Mouse (Mus musculus): Measurements from ENCODE around the gene Xirp2. TPM values are rescaled to one million over a fixed set of nuclear protein-coding genes. Genes with fewer than 3 reads are reported as not detected.
"Not testable (repeated sequence)": the region's sequence is repeated elsewhere in the genome, so short reads cannot be mapped to it uniquely, and the experiment has no call there.

The Xirp2 gene
- polyA plus RNA-seq (2016; fragmentation: Nextera tagmentation; extraction: Ambion mirVana), result not detected in 2 replicates

DNA sequence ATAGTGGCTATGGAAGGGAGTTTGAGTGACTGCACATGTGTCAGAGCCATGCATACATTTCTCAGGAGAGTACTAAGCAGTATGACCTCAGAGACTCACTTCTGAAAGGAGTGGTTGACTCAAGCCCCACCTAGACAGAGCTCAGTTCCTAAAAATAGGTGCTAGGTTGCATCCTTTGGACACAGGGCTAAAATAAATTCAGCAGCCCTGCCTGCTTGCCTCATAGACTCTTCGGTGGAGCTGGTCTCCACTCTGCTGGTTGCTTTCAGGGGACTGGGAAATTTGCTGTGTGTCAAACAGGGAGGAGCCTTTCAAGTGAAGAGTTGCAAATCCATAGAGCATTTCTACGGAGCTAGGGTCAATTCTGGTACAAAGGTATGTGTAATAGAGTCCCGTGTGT is at the start of gene Xirp2:
TSS of gene Xirp2 (plus strand) at position 223 of the 400 bp plus-strand sequence.
- no peaks in the 10 kb centered on the region for H3K27me3 ChIP-seq
- H3K9ac ChIP-seq, result no peak within 1 kb of the TSS
- no peak within 1 kb of the TSS for H3K27ac ChIP-seq
- no peak within 1 kb of the TSS for H3K4me3 ChIP-seq (replicated peaks)
- H3K36me3 ChIP-seq (replicated peaks), result no peaks in the 10 kb centered on the region
- 84% methylated on average over 3 of the region's 3 CpGs for WGBS
- H3K9me3 ChIP-seq, result no peaks in the 10 kb centered on the region
- no peak within 1 kb of the TSS for H3K4me2 ChIP-seq
- H3K4me1 ChIP-seq, result no peaks in the 10 kb centered on the region
- ATAC-seq (ENCODE audit: low FRiP score), result no peak

DNA sequence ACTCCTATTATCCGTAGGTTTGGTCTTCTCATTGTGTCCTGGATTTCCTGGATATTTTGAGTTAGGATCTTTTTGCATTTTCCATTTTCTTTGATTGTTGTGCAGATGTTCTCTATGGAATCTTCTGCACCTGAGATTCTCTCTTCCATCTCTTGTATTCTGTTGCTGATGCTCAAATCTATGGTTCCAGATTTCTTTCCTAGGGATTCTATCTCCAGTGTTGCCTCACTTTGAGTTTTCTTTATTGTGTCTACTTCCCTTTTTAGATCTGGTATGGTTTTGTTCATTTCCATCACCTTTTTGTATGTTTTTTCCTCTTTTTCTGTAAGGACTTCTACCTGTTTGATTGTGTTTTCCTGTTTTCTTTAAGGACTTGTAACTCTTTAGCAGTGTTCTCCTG is 32.4 kb upstream of the Xirp2 start, which contains the start of gene Gm21830:
TSS of gene Gm21830 (plus strand) at position 301 of the 400 bp plus-strand sequence.
- H3K4me1 ChIP-seq; H3K4me2 ChIP-seq; H3K9ac ChIP-seq; H3K9me3 ChIP-seq; ATAC-seq (ENCODE audit: low FRiP score); H3K4me3 ChIP-seq (replicated peaks); H3K27ac ChIP-seq; H3K36me3 ChIP-seq (replicated peaks); H3K27me3 ChIP-seq: not testable (repeated sequence)
- no CpG with 5 or more reads among the region's 1 CpGs for WGBS

DNA sequence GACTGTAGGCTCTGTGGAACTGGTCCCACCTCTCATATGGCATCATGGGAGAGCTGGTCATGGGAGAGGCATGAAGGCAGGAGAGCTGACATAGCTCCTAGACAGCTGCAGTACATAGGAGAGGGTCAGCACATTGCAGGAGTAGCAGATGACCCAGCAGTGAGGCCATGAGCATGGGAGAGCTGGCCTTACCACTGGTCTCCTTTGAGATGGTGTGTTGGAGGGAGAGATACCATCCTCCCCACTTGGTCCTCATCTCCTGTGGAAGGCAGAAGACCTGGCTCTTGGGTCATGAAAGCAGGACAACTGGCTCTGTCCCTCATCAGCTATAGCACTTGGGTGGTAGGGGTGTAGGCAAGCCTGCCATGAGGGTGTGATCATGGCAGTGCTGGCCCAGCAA is 24.9 kb upstream of the Xirp2 start:
- H3K9ac ChIP-seq, result no peak overlapping the region

DNA sequence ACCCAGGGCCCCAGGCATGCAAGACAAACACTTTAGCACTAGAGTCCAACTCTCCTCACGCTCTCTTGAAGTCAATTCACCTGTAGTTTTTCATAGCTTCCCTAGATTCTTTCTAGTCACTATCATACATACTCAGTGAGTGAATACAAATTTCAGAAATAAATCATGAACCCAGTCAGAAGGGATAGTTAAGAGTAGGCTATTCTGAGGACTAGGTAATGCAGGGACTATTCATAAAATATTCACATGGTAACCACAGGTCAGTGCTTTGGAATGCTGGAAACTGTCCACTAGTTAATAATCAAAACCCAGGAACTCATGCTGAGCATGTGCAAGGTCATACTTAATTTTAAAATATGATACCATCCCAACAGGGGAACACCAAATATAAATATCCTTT is 23.0 kb upstream of the Xirp2 start:
- no peaks in the 10 kb centered on the region for H3K4me1 ChIP-seq
- H3K4me2 ChIP-seq, result no peak overlapping the region
- 91% methylated on average over 1 of the region's 1 CpGs for WGBS
- H3K27me3 ChIP-seq, result no peaks in the 10 kb centered on the region
- no peak for ATAC-seq (ENCODE audit: low FRiP score)
- H3K9me3 ChIP-seq, result no peaks in the 10 kb centered on the region
- no peak overlapping the region for H3K4me3 ChIP-seq (replicated peaks)
- H3K9ac ChIP-seq, result no peak overlapping the region
- H3K36me3 ChIP-seq (replicated peaks), result no peaks in the 10 kb centered on the region
- no peak overlapping the region for H3K27ac ChIP-seq

More for the DNA sequence above, 24.9 kb upstream of the Xirp2 start:
- H3K27ac ChIP-seq, result no peak overlapping the region
- no peaks in the 10 kb centered on the region for H3K4me1 ChIP-seq
- no peak overlapping the region for H3K4me2 ChIP-seq
- H3K36me3 ChIP-seq (replicated peaks), result no peaks in the 10 kb centered on the region
- H3K27me3 ChIP-seq, result no peaks in the 10 kb centered on the region
- no peaks in the 10 kb centered on the region for H3K9me3 ChIP-seq
- no peak for ATAC-seq (ENCODE audit: low FRiP score)
- H3K4me3 ChIP-seq (replicated peaks), result no peak overlapping the region

DNA sequence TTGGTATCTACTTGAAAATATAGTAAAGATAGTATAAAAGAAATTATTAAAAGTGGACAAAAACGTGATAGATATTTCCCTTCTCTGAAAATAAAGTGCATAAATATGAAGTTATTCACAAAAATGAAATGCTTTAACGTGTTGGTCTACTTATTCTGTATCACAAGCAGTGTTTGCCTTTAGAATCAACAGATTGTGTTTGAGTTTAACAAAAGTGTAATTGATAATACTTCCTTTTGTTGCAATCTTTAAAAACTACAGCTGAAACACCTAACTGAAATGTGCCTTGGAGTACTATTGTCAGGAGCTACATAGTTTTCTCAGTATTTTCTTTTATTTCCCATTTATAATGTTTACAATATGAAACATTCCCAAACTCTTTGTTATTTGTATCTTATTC is 12.7 kb upstream of the Xirp2 start, which contains the start of gene Gm26727:
TSS of gene Gm26727 (minus strand) at position 101 of the 400 bp plus-strand sequence.
- H3K4me1 ChIP-seq, result no peaks in the 10 kb centered on the region
- no peaks in the 10 kb centered on the region for H3K27me3 ChIP-seq
- H3K27ac ChIP-seq, result no peak within 1 kb of the TSS
- no peak within 1 kb of the TSS for H3K4me2 ChIP-seq
- no peaks in the 10 kb centered on the region for H3K9me3 ChIP-seq
- no peak within 1 kb of the TSS for H3K9ac ChIP-seq
- H3K4me3 ChIP-seq (replicated peaks), result no peak within 1 kb of the TSS
- H3K36me3 ChIP-seq (replicated peaks), result no peaks in the 10 kb centered on the region
- WGBS, result 66% methylated on average over 2 of the region's 2 CpGs
- ATAC-seq (ENCODE audit: low FRiP score), result no peak

DNA sequence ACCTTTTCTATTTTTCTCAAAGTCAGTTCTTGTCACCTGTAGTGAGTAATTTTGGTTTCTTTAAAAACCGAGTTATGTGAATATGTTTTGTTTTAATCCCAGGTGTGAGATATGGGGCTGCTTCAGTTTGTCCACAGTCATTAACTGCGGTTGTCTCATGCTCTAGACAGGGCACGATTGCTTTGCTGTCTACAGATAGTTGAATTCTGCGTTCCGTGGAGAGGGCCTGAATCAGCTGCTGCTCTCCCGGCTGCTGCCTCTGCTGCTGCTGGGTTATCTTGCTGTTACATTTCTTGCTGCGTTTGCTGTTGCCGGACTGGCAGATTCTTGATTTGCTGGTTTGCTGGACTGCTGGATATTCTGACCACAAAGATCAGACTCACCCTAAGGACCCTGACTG is 7.5 kb upstream of the Xirp2 start:
- Histone ChIP-seq H3K9ac (no peak overlapping the region), H3K36me3 (replicated peaks) (no peaks in the 10 kb centered on the region), H3K4me1 (no peaks in the 10 kb centered on the region), H3K4me3 (replicated peaks) (no peak overlapping the region), H3K27me3 (no peaks in the 10 kb centered on the region), H3K27ac (no peak overlapping the region), H3K9me3 (no peaks in the 10 kb centered on the region), H3K4me2 (no peak overlapping the region)
- no peak for ATAC-seq (ENCODE audit: low FRiP score)
- WGBS, result 86% methylated on average over 8 of the region's 8 CpGs

DNA sequence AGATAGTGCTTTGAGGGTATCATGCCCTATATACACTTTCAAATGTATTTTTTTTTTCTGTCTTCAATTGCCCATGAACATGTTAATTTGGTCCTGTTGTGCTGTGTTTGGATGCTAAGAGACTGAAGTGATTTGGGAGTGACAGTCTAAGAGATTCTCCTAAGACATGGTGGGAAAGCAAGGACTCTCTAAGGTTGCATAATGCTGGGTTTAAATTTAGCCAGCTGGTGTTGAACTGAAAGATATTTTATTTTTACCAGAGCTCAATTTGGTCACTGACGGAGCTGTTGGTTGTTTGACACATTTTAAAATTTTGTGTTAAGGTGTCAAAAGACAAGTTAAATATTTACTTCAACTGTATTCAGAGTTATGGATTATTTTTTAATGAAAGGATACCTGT is 970 bp downstream of the Xirp2 start:
- WGBS, result 90% methylated on average over 1 of the region's 1 CpGs
- Histone ChIP-seq H3K27me3 (no peaks in the 10 kb centered on the region), H3K4me1 (no peaks in the 10 kb centered on the region), H3K9ac (no peak overlapping the region), H3K4me3 (replicated peaks) (no peak overlapping the region), H3K36me3 (replicated peaks) (no peaks in the 10 kb centered on the region), H3K4me2 (no peak overlapping the region), H3K27ac (no peak overlapping the region), H3K9me3 (no peaks in the 10 kb centered on the region)
- no peak for ATAC-seq (ENCODE audit: low FRiP score)

DNA sequence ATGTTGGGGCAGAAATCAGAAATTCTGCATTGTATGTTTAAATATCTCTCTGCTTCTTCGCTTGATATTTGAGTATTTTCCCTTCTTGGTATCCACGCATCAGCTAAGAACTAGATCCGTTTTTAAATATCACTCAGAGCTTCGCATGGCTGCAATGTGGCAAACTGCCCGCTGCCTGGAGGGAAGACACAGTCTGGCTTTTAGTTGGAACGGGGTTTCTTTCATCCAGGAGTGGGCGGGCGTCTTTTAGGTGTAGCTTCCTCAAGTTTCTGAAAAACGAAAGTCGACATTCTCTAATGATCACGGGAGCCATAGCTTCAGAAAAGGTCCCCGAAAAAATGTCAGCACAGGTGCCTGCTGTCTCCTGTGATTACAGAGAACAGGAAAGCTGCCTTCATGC is 1.4 kb downstream of the Xirp2 start:
- Histone ChIP-seq H3K4me3 (replicated peaks) (no peak overlapping the region), H3K9me3 (no peaks in the 10 kb centered on the region), H3K36me3 (replicated peaks) (no peaks in the 10 kb centered on the region), H3K27me3 (no peaks in the 10 kb centered on the region), H3K27ac (no peak overlapping the region), H3K4me1 (no peaks in the 10 kb centered on the region), H3K9ac (no peak overlapping the region), H3K4me2 (no peak overlapping the region)
- 84% methylated on average over 12 of the region's 12 CpGs for WGBS
- ATAC-seq (ENCODE audit: low FRiP score), result no peak

DNA sequence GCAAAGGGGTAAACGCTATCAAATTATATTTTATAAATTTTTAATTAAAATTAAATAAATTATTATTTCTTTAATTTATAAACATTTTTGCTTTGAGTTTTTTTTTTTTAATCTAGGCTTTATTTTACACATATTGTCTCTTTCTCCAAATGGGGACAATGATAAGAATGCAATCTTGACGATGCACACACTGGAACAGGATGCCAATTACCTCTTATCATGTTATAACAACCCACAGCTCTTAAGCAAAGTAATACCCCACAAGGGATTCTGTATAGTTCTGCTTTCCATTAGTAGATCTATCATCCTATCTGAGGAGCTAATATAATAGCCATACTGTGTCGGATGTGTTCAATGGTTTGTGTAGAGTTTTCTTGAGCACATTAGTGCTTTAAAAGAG is 15.1 kb downstream of the Xirp2 start:
- ATAC-seq (ENCODE audit: low FRiP score), result no peak
- H3K9ac ChIP-seq, result no peak overlapping the region
- no peak overlapping the region for H3K4me3 ChIP-seq (replicated peaks)
- 84% methylated on average over 3 of the region's 3 CpGs for WGBS
- H3K4me2 ChIP-seq, result no peak overlapping the region
- H3K27me3 ChIP-seq, result no peaks in the 10 kb centered on the region
- H3K9me3 ChIP-seq, result no peaks in the 10 kb centered on the region
- H3K4me1 ChIP-seq, result no peaks in the 10 kb centered on the region
- H3K27ac ChIP-seq, result no peak overlapping the region
- H3K36me3 ChIP-seq (replicated peaks), result no peaks in the 10 kb centered on the region

DNA sequence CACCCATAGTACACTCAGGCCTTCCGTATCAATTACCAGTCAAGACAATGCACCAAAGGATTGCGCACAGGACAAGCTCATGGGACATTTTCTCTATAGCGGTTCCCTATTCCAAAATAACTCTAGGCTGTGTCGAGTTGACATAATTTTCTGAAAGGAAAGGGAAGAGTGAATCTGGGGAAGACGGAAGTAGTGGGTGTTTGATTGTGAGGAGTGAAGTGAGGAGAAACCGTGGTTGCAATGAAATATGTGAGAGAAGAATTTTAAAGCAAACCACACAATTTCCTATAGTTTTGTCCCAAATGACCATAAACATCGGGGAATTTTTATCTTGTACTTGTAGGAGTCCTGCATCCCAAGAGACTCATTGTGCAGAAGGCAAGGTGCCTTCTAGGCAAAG is 21.2 kb downstream of the Xirp2 start:
- H3K36me3 ChIP-seq (replicated peaks), result no peaks in the 10 kb centered on the region
- ATAC-seq (ENCODE audit: low FRiP score), result no peak
- H3K27ac ChIP-seq, result no peak overlapping the region
- no peaks in the 10 kb centered on the region for H3K27me3 ChIP-seq
- no peaks in the 10 kb centered on the region for H3K4me1 ChIP-seq
- H3K4me3 ChIP-seq (replicated peaks), result no peak overlapping the region
- H3K9me3 ChIP-seq, result no peaks in the 10 kb centered on the region
- 92% methylated on average over 7 of the region's 7 CpGs for WGBS
- no peak overlapping the region for H3K9ac ChIP-seq
- H3K4me2 ChIP-seq, result no peak overlapping the region

DNA sequence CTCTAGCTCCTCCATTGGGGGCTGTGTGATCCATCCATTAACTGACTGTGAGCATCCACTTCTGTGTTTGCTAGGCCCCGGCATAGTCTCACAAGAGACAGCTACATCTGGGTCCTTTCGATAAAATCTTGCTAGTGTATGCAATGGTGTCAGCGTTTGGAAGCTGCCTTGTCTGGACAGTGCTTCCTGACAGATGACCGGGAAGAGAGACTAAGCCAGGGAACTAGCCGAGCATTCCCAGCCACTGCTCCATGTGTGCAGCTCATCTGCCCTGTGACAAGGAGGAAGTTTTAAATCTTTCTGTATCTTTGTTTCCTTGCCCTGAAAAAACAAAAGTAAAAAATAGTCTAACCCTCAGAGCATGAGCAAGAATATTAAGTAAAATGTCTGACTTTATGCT is 24.2 kb downstream of the Xirp2 start:
- not testable (repeated sequence) for H3K4me1 ChIP-seq; H3K9ac ChIP-seq; H3K27ac ChIP-seq; ATAC-seq (ENCODE audit: low FRiP score); H3K4me2 ChIP-seq; H3K27me3 ChIP-seq; H3K9me3 ChIP-seq; H3K4me3 ChIP-seq (replicated peaks); H3K36me3 ChIP-seq (replicated peaks)
- WGBS, result 91% methylated on average over 5 of the region's 5 CpGs

DNA sequence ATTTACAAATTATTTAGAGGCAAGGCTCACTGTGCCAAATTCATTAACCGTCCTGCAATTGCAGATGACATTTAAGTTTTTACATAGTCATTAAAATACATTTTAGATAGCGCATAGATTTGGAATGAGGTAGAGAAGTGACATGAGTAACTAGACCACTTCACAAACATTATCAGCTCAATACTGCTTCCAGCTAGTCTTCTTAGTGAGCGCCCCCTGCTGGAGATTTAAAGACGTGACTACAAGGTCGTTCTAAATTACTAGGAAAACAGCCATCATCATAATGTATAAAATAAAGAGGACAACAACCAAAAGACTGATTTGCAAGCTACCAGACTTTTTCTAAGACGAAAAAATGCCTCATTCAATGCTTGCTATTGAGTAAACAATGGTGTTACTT is 32.0 kb downstream of the Xirp2 start:
- no peak for ATAC-seq (ENCODE audit: low FRiP score)
- no peak overlapping the region for H3K4me2 ChIP-seq

DNA sequence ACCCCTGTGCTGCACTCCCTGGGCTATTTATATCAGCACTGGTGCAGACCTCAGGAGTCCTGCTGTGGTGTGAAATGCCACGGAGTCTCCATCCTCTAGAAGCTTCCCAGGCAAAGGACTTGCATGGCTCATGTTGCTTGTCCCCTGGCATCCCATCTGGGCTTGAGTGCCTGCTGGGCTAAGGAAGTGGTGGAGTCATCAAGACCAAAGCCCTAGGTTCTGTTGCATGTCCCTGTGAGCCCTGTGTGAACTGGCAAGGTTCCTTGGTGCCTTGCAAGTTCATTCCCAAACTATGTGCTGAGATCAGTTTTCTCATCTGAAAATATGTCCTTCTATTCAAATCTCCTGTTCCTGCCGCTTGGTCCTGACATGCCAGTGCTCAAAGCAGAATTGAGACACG is 35.2 kb downstream of the Xirp2 start:
- H3K27me3 ChIP-seq, result no peaks in the 10 kb centered on the region
- no peaks in the 10 kb centered on the region for H3K9me3 ChIP-seq
- no peak overlapping the region for H3K27ac ChIP-seq
- H3K36me3 ChIP-seq (replicated peaks), result no peaks in the 10 kb centered on the region
- WGBS, result 67% methylated on average over 3 of the region's 3 CpGs
- no peaks in the 10 kb centered on the region for H3K4me1 ChIP-seq
- H3K9ac ChIP-seq, result no peak overlapping the region
- ATAC-seq (ENCODE audit: low FRiP score), result no peak
- no peak overlapping the region for H3K4me2 ChIP-seq
- H3K4me3 ChIP-seq (replicated peaks), result no peak overlapping the region

More for the DNA sequence above, 32.0 kb downstream of the Xirp2 start:
- Histone ChIP-seq H3K36me3 (replicated peaks) (no peaks in the 10 kb centered on the region), H3K9me3 (no peaks in the 10 kb centered on the region), H3K4me3 (replicated peaks) (no peak overlapping the region), H3K9ac (no peak overlapping the region), H3K27me3 (no peaks in the 10 kb centered on the region), H3K27ac (no peak overlapping the region), H3K4me1 (no peaks in the 10 kb centered on the region)
- WGBS, result 17% methylated on average over 6 of the region's 6 CpGs

DNA sequence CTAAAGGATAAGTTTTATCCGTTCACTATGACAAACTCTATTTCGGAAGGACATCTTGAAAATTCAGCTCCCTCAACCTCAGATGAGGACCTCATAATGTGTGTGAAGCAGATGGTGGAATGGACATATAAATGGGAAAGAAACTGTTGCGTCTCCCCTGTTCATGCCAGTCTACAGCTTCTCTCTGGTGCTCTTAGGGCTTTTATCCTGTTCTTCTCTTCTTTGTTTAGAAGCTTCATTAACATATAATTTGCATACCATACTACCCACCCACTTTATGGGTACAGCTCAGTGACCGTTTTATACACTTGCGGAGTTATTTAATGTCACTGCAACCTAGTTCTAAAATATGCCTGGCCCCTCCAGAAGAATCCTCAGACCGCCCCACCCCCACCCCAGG is 40.9 kb downstream of the Xirp2 start:
- Histone ChIP-seq H3K4me1 (peaks cover 12% of the 10 kb centered on the region), H3K4me2 (no peak overlapping the region), H3K27me3 (no peaks in the 10 kb centered on the region), H3K36me3 (replicated peaks) (no peaks in the 10 kb centered on the region), H3K27ac (no peak overlapping the region), H3K9me3 (no peaks in the 10 kb centered on the region), H3K9ac (no peak overlapping the region), H3K4me3 (replicated peaks) (no peak overlapping the region)
- 78% methylated on average over 6 of the region's 6 CpGs for WGBS
- no peak for ATAC-seq (ENCODE audit: low FRiP score)
